Mouse (Mus musculus): ENCODE measurements around the gene Unc45a.
"Not testable (repeated sequence)": the region's sequence is repeated elsewhere in the genome, so short reads cannot be mapped to it uniquely, and the experiment has no call there.

The Unc45a gene

GRCm38 (mm10) chr7:80326076-80326475, 14.7 kb downstream of the Unc45a start:
- DNase-seq (ENCODE audit: low read depth in 2 of 2, low spot score in 2 of 2) = no peak

GRCm38 (mm10) chr7:80325292-80325868, 15.4 kb downstream of the Unc45a start:
- DNase-seq (ENCODE audit: low read depth in 2 of 2, low spot score in 2 of 2) = no peak

GRCm38 (mm10) chr7:80324816-80325119, 16.0 kb downstream of the Unc45a start:
- not testable (repeated sequence) for DNase-seq (ENCODE audit: low read depth in 2 of 2, low spot score in 2 of 2)

- DNase-seq (ENCODE audit: low read depth in 2 of 2, low spot score in 2 of 2) = peak; percentile 83 to 87
Measured at GRCm38 (mm10) chr7:80324043-80324815, 16.6 kb downstream of the Unc45a start, which contains the start of gene Rccd1. Gene Rccd1, minus strand, starts transcription at chr7:80324454.

- no peak for DNase-seq (ENCODE audit: low read depth in 2 of 2, low spot score in 2 of 2)
Measured at GRCm38 (mm10) chr7:80323336-80323735, 17.5 kb downstream of the Unc45a start.

- DNase-seq (ENCODE audit: low read depth in 2 of 2, low spot score in 2 of 2) = no peak
Measured at GRCm38 (mm10) chr7:80319846-80320496, 20.8 kb downstream of the Unc45a start.

- no peak for DNase-seq (ENCODE audit: low read depth in 2 of 2, low spot score in 2 of 2)
Measured at GRCm38 (mm10) chr7:80318670-80319069, 22.1 kb downstream of the Unc45a start.

- no peak for DNase-seq (ENCODE audit: low read depth in 2 of 2, low spot score in 2 of 2)
Measured at GRCm38 (mm10) chr7:80317439-80318115, 23.2 kb downstream of the Unc45a start.

- no peak for DNase-seq (ENCODE audit: low read depth in 2 of 2, low spot score in 2 of 2)
Measured at GRCm38 (mm10) chr7:80315733-80316132, 25.1 kb downstream of the Unc45a start.

- no peak for DNase-seq (ENCODE audit: low read depth in 2 of 2, low spot score in 2 of 2)
Measured at GRCm38 (mm10) chr7:80310771-80311170, 30.0 kb downstream of the Unc45a start.

- DNase-seq (ENCODE audit: low read depth in 2 of 2, low spot score in 2 of 2) = no peak
Measured at GRCm38 (mm10) chr7:80307766-80308165, 33.0 kb downstream of the Unc45a start.

- no peak for DNase-seq (ENCODE audit: low read depth in 2 of 2, low spot score in 2 of 2)
Measured at GRCm38 (mm10) chr7:80301522-80301921, 39.3 kb downstream of the Unc45a start.

- no peak for DNase-seq (ENCODE audit: low read depth in 2 of 2, low spot score in 2 of 2)
Measured at GRCm38 (mm10) chr7:80299568-80299967, 41.2 kb downstream of the Unc45a start.

- DNase-seq (ENCODE audit: low read depth in 2 of 2, low spot score in 2 of 2) = no peak
Measured at GRCm38 (mm10) chr7:80298754-80299153, 42.1 kb downstream of the Unc45a start.

- no peak for DNase-seq (ENCODE audit: low read depth in 2 of 2, low spot score in 2 of 2)
Measured at GRCm38 (mm10) chr7:80297041-80297440, 43.8 kb downstream of the Unc45a start.

- no peak for DNase-seq (ENCODE audit: low read depth in 2 of 2, low spot score in 2 of 2)
Measured at GRCm38 (mm10) chr7:80296462-80296861, 44.3 kb downstream of the Unc45a start.

GRCm38 (mm10) chr7:80294764-80295648, 45.8 kb downstream of the Unc45a start:
- no peak for DNase-seq (ENCODE audit: low read depth in 2 of 2, low spot score in 2 of 2)

- peak; percentile 98 for DNase-seq (ENCODE audit: low read depth in 2 of 2, low spot score in 2 of 2)
Measured at GRCm38 (mm10) chr7:80294062-80294763, 46.6 kb downstream of the Unc45a start, which contains the start of gene Prc1. Gene Prc1, plus strand, starts transcription at chr7:80294450.

GRCm38 (mm10) chr7:80287736-80288135, 53.1 kb downstream of the Unc45a start:
- no peak for DNase-seq (ENCODE audit: low read depth in 2 of 2, low spot score in 2 of 2)

- DNase-seq (ENCODE audit: low read depth in 2 of 2, low spot score in 2 of 2) = no peak
Measured at GRCm38 (mm10) chr7:80285725-80286124, 55.1 kb downstream of the Unc45a start.

Data from CD8-positive naive resting alpha-beta T cell, adult 2 months (primary cell).